Comparison of ENCODE assay signal across 26 mouse cellular contexts in genomic region chr3:89129908-89130307, GRCm38 (mm10). TPM values are rescaled to one million over a fixed set of nuclear protein-coding genes. Genes with fewer than 3 reads are reported as not detected.
A peak's percentile ranks its signal among the peaks of the same experiment; 100 is the strongest.
DNase-seq lines count a peak whose midpoint lies in the region; ATAC-seq lines count a peak whose summit lies in the region.
"Had no signal": no experiment of that assay in that cellular context is flagged by ENCODE, and none has a peak within 500 bp of the region (broad histone marks: within the 10 kb centered on the region; RNA-seq: fewer than 3 reads in every experiment).

No protein-coding gene starts in this region.

- no peaks in the 10 kb centered on the region for H3K27me3 ChIP-seq in liver, embryonic 13.5 days
- no peaks in the 10 kb centered on the region for H3K27me3 ChIP-seq in liver, embryonic 11.5 days (replicated peaks; ENCODE audit: control insufficient read depth, insufficient read depth, low read length)

- no peaks in the 10 kb centered on the region for H3K36me3 ChIP-seq in liver, embryonic 13.5 days
- H3K36me3 ChIP-seq in liver, embryonic 11.5 days (ENCODE audit: control insufficient read depth, insufficient read depth, low read length) = no peaks in the 10 kb centered on the region
- H3K36me3 ChIP-seq: embryonic facial prominence, embryonic 13.5 days; embryonic facial prominence, embryonic 15.5 days; forebrain, embryonic 10.5 days; forebrain, embryonic 12.5 days had no signal

- peak; percentile 37 for DNase-seq in adrenal gland, postnatal 10 days
- DNase-seq in adrenal gland, adult 18-20 months (ENCODE audit: low spot score in 2 of 2) = no peak
- DNase-seq in adrenal gland, postnatal 36 days = peak; percentile 44 to 50
- DNase-seq in adrenal gland, adult 8-10 months = no peak
- DNase-seq in liver, embryonic 13.5 days = no peak
- DNase-seq in liver, embryonic 11.5 days (ENCODE audit: low spot score) = no peak
- DNase-seq: cerebellum, adult 11 months; cerebellum, adult 18-20 months; cerebellum, adult 8-10 months; cerebellum, adult 9-11 months; cerebellum, postnatal 14 days; cerebellum, postnatal 36 days; embryo, embryonic 11 days had no signal

- H3K4me2 ChIP-seq in liver, embryonic 13.5 days = no peak overlapping the region
- no peak overlapping the region for H3K4me2 ChIP-seq in liver, embryonic 11.5 days
- H3K4me2 ChIP-seq: embryonic facial prominence, embryonic 13.5 days; embryonic facial prominence, embryonic 15.5 days; forebrain, embryonic 12.5 days had no signal

- no peak overlapping the region for H3K4me3 ChIP-seq in liver, embryonic 13.5 days (replicated peaks)
- H3K4me3 ChIP-seq in liver, embryonic 11.5 days (ENCODE audit: low read depth, low read length) = no peak overlapping the region
- H3K4me3 ChIP-seq: embryonic facial prominence, embryonic 13.5 days; embryonic facial prominence, embryonic 15.5 days; erythroblast, embryonic 14.5 days; forebrain, embryonic 10.5 days; forebrain, embryonic 12.5 days had no signal

- ATAC-seq in liver, embryonic 13.5 days (ENCODE audit: low read depth) = no peak
- ATAC-seq in liver, embryonic 11.5 days (replicated peaks; ENCODE audit: low FRiP score) = no peak
- ATAC-seq: forebrain, embryonic 14.5 days; forebrain, embryonic 16.5 days had no signal

- H3K9ac ChIP-seq in liver, embryonic 13.5 days = no peak overlapping the region
- no peak overlapping the region for H3K9ac ChIP-seq in liver, embryonic 11.5 days (ENCODE audit: low read depth, low read length)
- H3K9ac ChIP-seq: embryonic facial prominence, embryonic 13.5 days; embryonic facial prominence, embryonic 15.5 days; forebrain, embryonic 12.5 days had no signal

- H3K27ac ChIP-seq in liver, embryonic 13.5 days = peak overlapping the region; percentile 67
- H3K27ac ChIP-seq in liver, embryonic 11.5 days (ENCODE audit: low read depth, low read length) = no peak overlapping the region
- H3K27ac ChIP-seq: embryonic facial prominence, embryonic 13.5 days; embryonic facial prominence, embryonic 15.5 days; forebrain, embryonic 10.5 days; forebrain, embryonic 12.5 days had no signal

- peaks cover 74% of the 10 kb centered on the region for H3K4me1 ChIP-seq in liver, embryonic 13.5 days (replicated peaks)
- peaks cover 39% of the 10 kb centered on the region for H3K4me1 ChIP-seq in liver, embryonic 11.5 days (replicated peaks; ENCODE audit: control insufficient read depth, insufficient read depth, low read length)

- WGBS in liver, embryonic 13.5 days (ENCODE audit: insufficient replicate concordance) = 78% methylated on average over 3 of the region's 3 CpGs
- 89% methylated on average over 3 of the region's 3 CpGs for WGBS in liver, embryonic 11.5 days

- no peaks in the 10 kb centered on the region for H3K9me3 ChIP-seq in liver, embryonic 13.5 days (replicated peaks)
- no peaks in the 10 kb centered on the region for H3K9me3 ChIP-seq in liver, embryonic 11.5 days (ENCODE audit: control insufficient read depth, low read length)
- H3K9me3 ChIP-seq: embryonic facial prominence, embryonic 13.5 days; embryonic facial prominence, embryonic 15.5 days; forebrain, embryonic 10.5 days; forebrain, embryonic 12.5 days had no signal

RNA-seq across cellular contexts. Expression of gene Pklr, which starts 6.0 kb away (rescaled TPM):
- 10 to 100 TPM; 15.2 to 41.1 TPM for total RNA-seq in adrenal gland, postnatal 10 days (2021)
- not detected for total RNA-seq in adrenal gland, adult 18-20 months (2021)
- total RNA-seq in adrenal gland, postnatal 36 days (2021) = not detected
- total RNA-seq in adrenal gland, adult 8-10 months (2022) = under 1 TPM in 2 of 4 experiments, not detected in 2; 0.10 to 0.11 TPM
- 133 and 136 TPM in 2 replicates for polyA plus RNA-seq in liver, embryonic 13.5 days (2015; fragmentation: Nextera tagmentation; extraction: Ambion mirVana)
- polyA plus RNA-seq in liver, embryonic 11.5 days (2014; fragmentation: Nextera tagmentation; extraction: Ambion mirVana) = 117 and 144 TPM in 2 replicates
- polyA plus RNA-seq: C2C12; embryonic facial prominence, embryonic 13.5 days; frontal cortex, adult 2 months had no signal

RNA-seq across cellular contexts. Expression of gene Fdps, which starts 28.1 kb away (rescaled TPM):
- total RNA-seq in adrenal gland, postnatal 10 days (2021) = 10 to 100 TPM; 56.9 to 70.2 TPM
- 100 to 1,000 TPM; 213 to 346 TPM for total RNA-seq in adrenal gland, adult 18-20 months (2021)
- total RNA-seq in adrenal gland, postnatal 36 days (2021) = 100 to 1,000 TPM; 353 to 497 TPM
- 100 to 1,000 TPM; 152 to 387 (median 263) TPM for total RNA-seq in adrenal gland, adult 8-10 months (2022)
- 274 and 295 TPM in 2 replicates for polyA plus RNA-seq in liver, embryonic 13.5 days (2015; fragmentation: Nextera tagmentation; extraction: Ambion mirVana)
- 284 and 300 TPM in 2 replicates for polyA plus RNA-seq in liver, embryonic 11.5 days (2014; fragmentation: Nextera tagmentation; extraction: Ambion mirVana)

RNA-seq across cellular contexts. Expression of gene Gm43738, which starts 29.0 kb away (rescaled TPM):
- not detected for total RNA-seq in adrenal gland, postnatal 10 days (2021)
- total RNA-seq in adrenal gland, adult 18-20 months (2021) = not detected
- under 1 TPM in 1 of 2 experiments, not detected in 1; 0.17 TPM for total RNA-seq in adrenal gland, postnatal 36 days (2021)
- not detected for total RNA-seq in adrenal gland, adult 8-10 months (2022)
- not detected in 2 replicates for polyA plus RNA-seq in liver, embryonic 13.5 days (2015; fragmentation: Nextera tagmentation; extraction: Ambion mirVana)
- polyA plus RNA-seq in liver, embryonic 11.5 days (2014; fragmentation: Nextera tagmentation; extraction: Ambion mirVana) = 0.14 TPM in 1 of 2 replicates, not detected in the other
- total RNA-seq: common myeloid progenitor, adult 5-6 weeks; ES-E14; MEL had no signal
- polyA plus RNA-seq: embryonic facial prominence, embryonic 11.5 days; embryonic facial prominence, embryonic 13.5 days; embryonic facial prominence, embryonic 15.5 days; erythroblast, embryonic 14.5 days; forebrain, embryonic 10.5 days; forebrain, embryonic 12.5 days; forebrain, embryonic 14.5 days; forebrain, embryonic 16.5 days had no signal

RNA-seq across cellular contexts. Expression of gene Hcn3, which starts 30.1 kb away (rescaled TPM):
- 1 to 10 TPM; 2.2 to 5.7 TPM for total RNA-seq in adrenal gland, postnatal 10 days (2021)
- 1 to 10 TPM; 2.6 to 7.7 TPM for total RNA-seq in adrenal gland, adult 18-20 months (2021)
- total RNA-seq in adrenal gland, postnatal 36 days (2021) = 1 to 10 TPM; 1.9 to 9.7 TPM
- total RNA-seq in adrenal gland, adult 8-10 months (2022) = 10 to 100 TPM in 2 of 4 experiments, 1 to 10 TPM in 2; 6.8 to 22.2 (median 10.1) TPM
- 0.75 and 0.78 TPM in 2 replicates for polyA plus RNA-seq in liver, embryonic 13.5 days (2015; fragmentation: Nextera tagmentation; extraction: Ambion mirVana)
- polyA plus RNA-seq in liver, embryonic 11.5 days (2014; fragmentation: Nextera tagmentation; extraction: Ambion mirVana) = 1.2 and 1.6 TPM in 2 replicates

RNA-seq across cellular contexts. Expression of gene Clk2, which starts 34.7 kb away (rescaled TPM):
- 10 to 100 TPM; 42.0 to 65.6 TPM for total RNA-seq in adrenal gland, postnatal 10 days (2021)
- 10 to 100 TPM; 45.3 to 64.8 TPM for total RNA-seq in adrenal gland, adult 18-20 months (2021)
- 10 to 100 TPM; 55.2 to 55.7 TPM for total RNA-seq in adrenal gland, postnatal 36 days (2021)
- total RNA-seq in adrenal gland, adult 8-10 months (2022) = 10 to 100 TPM; 55.2 to 85.7 (median 71.2) TPM
- polyA plus RNA-seq in liver, embryonic 13.5 days (2015; fragmentation: Nextera tagmentation; extraction: Ambion mirVana) = 10.3 and 10.8 TPM in 2 replicates
- polyA plus RNA-seq in liver, embryonic 11.5 days (2014; fragmentation: Nextera tagmentation; extraction: Ambion mirVana) = 18.8 and 22.8 TPM in 2 replicates

Comparison
In these comparisons a context has a peak if more than half of its experiments do, and no peak if none do; other contexts are left out.
1. DNase-seq: peak in adrenal gland, postnatal 10 days (single experiment) and adrenal gland, postnatal 36 days (2 of 2); none in adrenal gland, adult 18-20 months (0 of 2), adrenal gland, adult 8-10 months (single experiment), liver, embryonic 13.5 days (single experiment) and liver, embryonic 11.5 days (single experiment).
2. RNA of gene Pklr, which starts 6.0 kb away (total RNA-seq): 15.2 to 41.1 TPM in adrenal gland, postnatal 10 days; 0.10 to 0.11 TPM in adrenal gland, adult 8-10 months, not detected in adrenal gland, postnatal 36 days and not detected in adrenal gland, adult 18-20 months; every median in the first group is over 10 times any median in the second.